Mouse (Mus musculus): Measurements from ENCODE around the gene Fbxw27.
"Not testable (repeated sequence)": the region's sequence is repeated elsewhere in the genome, so short reads cannot be mapped to it uniquely, and the experiment has no call there.

Fbxw27 gene

GRCm38 (mm10) chr9:109790570-109790969, at the start of gene Fbxw27:
Fbxw27 (minus strand) TSS chr9:109790670.
- not testable (repeated sequence) for DNase-seq

- no peak for DNase-seq
These were observed 42.6 kb upstream of the Fbxw27 start for GRCm38 (mm10) chr9:109833088-109833412.

GRCm38 (mm10) chr9:109832391-109833087, 42.1 kb upstream of the Fbxw27 start, which contains the start of gene Nme6:
Nme6 (plus strand) TSS chr9:109832749.
- peak; percentile 88 to 92 for DNase-seq

- no peak for DNase-seq
These were observed 35.7 kb upstream of the Fbxw27 start for GRCm38 (mm10) chr9:109826181-109826580.

- DNase-seq, result no peak
These were observed 35.3 kb upstream of the Fbxw27 start for GRCm38 (mm10) chr9:109825739-109826138.

GRCm38 (mm10) chr9:109816341-109816740, 25.9 kb upstream of the Fbxw27 start:
- no peak for DNase-seq

GRCm38 (mm10) chr9:109813424-109813823, 23.0 kb upstream of the Fbxw27 start:
- peak; percentile 7 to 25 for DNase-seq

GRCm38 (mm10) chr9:109811980-109812379, 21.5 kb upstream of the Fbxw27 start, which contains the start of gene Spink8:
Spink8 (plus strand) TSS chr9:109812280.
- no peak for DNase-seq

- DNase-seq, result no peak
These were observed 17.4 kb upstream of the Fbxw27 start for GRCm38 (mm10) chr9:109807898-109808297.

GRCm38 (mm10) chr9:109806695-109807293, 16.3 kb upstream of the Fbxw27 start:
- DNase-seq, result no peak

- DNase-seq, result no peak
These were observed 15.8 kb upstream of the Fbxw27 start for GRCm38 (mm10) chr9:109806260-109806659.

- DNase-seq, result not testable (repeated sequence)
These were observed 15.1 kb upstream of the Fbxw27 start for GRCm38 (mm10) chr9:109805596-109805995.

GRCm38 (mm10) chr9:109798051-109798450, 7.6 kb upstream of the Fbxw27 start:
- peak; percentile 30 to 31 for DNase-seq

GRCm38 (mm10) chr9:109795811-109796210, 5.3 kb upstream of the Fbxw27 start:
- no peak for DNase-seq

GRCm38 (mm10) chr9:109795221-109795620, 4.8 kb upstream of the Fbxw27 start:
- DNase-seq, result no peak

- not testable (repeated sequence) for DNase-seq
These were observed 23.6 kb downstream of the Fbxw27 start for GRCm38 (mm10) chr9:109766841-109767240.

GRCm38 (mm10) chr9:109745989-109746388, 44.5 kb downstream of the Fbxw27 start, which contains the start of gene Fbxw26:
Fbxw26 (minus strand) TSS chr9:109746089.
- DNase-seq, result not testable (repeated sequence)

All from cerebellum, postnatal 10 days (tissue).